Mouse (Mus musculus): ENCODE measurements at regions not wholly inside any gene's neighbourhood (a gene's known extent, or its start where the extent isn't known, plus 50 kb on each side); places are given as distances from the start of the nearest gene placed in this dataset.

- Histone ChIP-seq H3K9me3 (ENCODE audit: control insufficient read depth, low read length) (no peaks in the 10 kb centered on the region), H3K36me3 (ENCODE audit: control insufficient read depth, insufficient read depth, low read length) (no peaks in the 10 kb centered on the region), H3K27ac (replicated peaks; ENCODE audit: low read depth, low read length) (no peak overlapping the region), H3K27me3 (ENCODE audit: control insufficient read depth, insufficient read depth, low read length) (no peaks in the 10 kb centered on the region), H3K4me1 (ENCODE audit: control insufficient read depth, insufficient read depth, low read length) (no peaks in the 10 kb centered on the region), H3K4me3 (replicated peaks; ENCODE audit: low read length) (no peak overlapping the region), H3K4me2 (replicated peaks; ENCODE audit: low read depth, low read length, severe bottlenecking) (no peak overlapping the region), H3K9ac (ENCODE audit: low read depth, low read length, severe bottlenecking) (no peak overlapping the region)
- no peak for TF ChIP-seq POLR2A (IDR thresholded peaks at IDR 0.05; ENCODE audit: borderline replicate concordance, extremely low read depth, insufficient read depth, insufficient read length)
- 16% methylated on average over 2 of the region's 2 CpGs for WGBS
- ATAC-seq (ENCODE audit: low FRiP score, low read depth) (no peak), DNase-seq (ENCODE audit: low spot score) (no peak)
Observed at GRCm38 (mm10) chr17:61452943-61453342, 1428.2 kb downstream of the Efna5 start.

- Histone ChIP-seq H3K4me1 (ENCODE audit: control insufficient read depth, insufficient read depth, low read length) (no peaks in the 10 kb centered on the region), H3K9ac (ENCODE audit: low read depth, low read length, severe bottlenecking) (no peak overlapping the region), H3K27me3 (ENCODE audit: control insufficient read depth, insufficient read depth, low read length) (no peaks in the 10 kb centered on the region), H3K27ac (replicated peaks; ENCODE audit: low read depth, low read length) (no peak overlapping the region), H3K4me2 (replicated peaks; ENCODE audit: low read depth, low read length, severe bottlenecking) (no peak overlapping the region), H3K4me3 (replicated peaks; ENCODE audit: low read length) (no peak overlapping the region), H3K9me3 (ENCODE audit: control insufficient read depth, low read length) (no peaks in the 10 kb centered on the region), H3K36me3 (ENCODE audit: control insufficient read depth, insufficient read depth, low read length) (no peaks in the 10 kb centered on the region)
- WGBS: 52% methylated on average over 8 of the region's 8 CpGs
- DNase-seq (ENCODE audit: low spot score) (no peak), ATAC-seq (ENCODE audit: low FRiP score, low read depth) (no peak)
- TF ChIP-seq POLR2A (IDR thresholded peaks at IDR 0.05; ENCODE audit: borderline replicate concordance, extremely low read depth, insufficient read depth, insufficient read length): no peak
Observed at GRCm38 (mm10) chr17:61426846-61427245, 1454.3 kb downstream of the Efna5 start.
